Mouse (Mus musculus) CH12.LX (cell line): ENCODE data around the gene Mprip. TPM values are rescaled to one million over a fixed set of nuclear protein-coding genes. Genes with fewer than 3 reads are reported as not detected.

Source experiments
- DNase-seq: peaks from one replicate; pipeline ENCODE4 v3.0.0-alpha.2; 2013; ENCODE audit errors: extremely low read depth
- H3K27ac ChIP-seq: 2 replicates; pipeline ENCODE4 v1.5.1; 2012; ENCODE audit warnings: low read depth, mild to moderate bottlenecking, control low read depth, moderate library complexity; ENCODE audit not compliant: insufficient read depth
- H3K27me3 ChIP-seq: replicated peaks from 2 replicates; pipeline ENCODE3; 2012; ENCODE audit warnings: inconsistent platforms
- H3K36me3 ChIP-seq, 2 experiments: replicated peaks in 1 of 2; 2 replicates each; pipeline versions ENCODE3 to v1.6.1; 2012; ENCODE audit warnings: inconsistent platforms in 1 of 2, low read length in 1 of 2, mild to moderate bottlenecking in 1 of 2, mixed read lengths in 1 of 2, moderate library complexity in 1 of 2; ENCODE audit not compliant: control insufficient read depth in 1 of 2, insufficient read depth in 1 of 2
- H3K4me1 ChIP-seq, 2 experiments: 2 replicates each; pipeline ENCODE4 v1.6.1; 2012; ENCODE audit warnings: inconsistent platforms in 1 of 2, moderate library complexity in 1 of 2; ENCODE audit not compliant: insufficient read depth in 2 of 2, control insufficient read depth in 1 of 2
- H3K4me2 ChIP-seq: 2 replicates; pipeline ENCODE4 v1.6.1; 2012; ENCODE audit warnings: low read depth, mild to moderate bottlenecking, control low read depth; ENCODE audit not compliant: poor library complexity, insufficient read depth, severe bottlenecking
- H3K4me3 ChIP-seq, 3 experiments: fragments of 150-350 bp in 1 of 3; sonication (generic) in 1 of 3; replicated peaks in 1 of 3; 2 replicates each; pipeline versions ENCODE3 to v1.5.1; 2011 to 2012; ENCODE audit warnings: low read depth in 2 of 3, low read length in 2 of 3, mild to moderate bottlenecking in 2 of 3, moderate library complexity in 2 of 3, control low read depth in 1 of 3, improper control_type of control experiment in 1 of 3, inconsistent platforms in 1 of 3, mixed read lengths in 1 of 3; ENCODE audit not compliant: poor library complexity in 1 of 3
- H3K79me2 ChIP-seq: replicated peaks from 2 replicates; pipeline ENCODE4 v1.6.1; 2012; ENCODE audit warnings: mild to moderate bottlenecking, moderate library complexity; ENCODE audit not compliant: control insufficient read depth, poor library complexity, insufficient read depth, severe bottlenecking; ENCODE audit errors: extremely low read depth
- H3K9ac ChIP-seq: 2 replicates; pipeline ENCODE4 v1.6.1; 2012; ENCODE audit warnings: low read depth, mild to moderate bottlenecking, control low read depth, moderate library complexity; ENCODE audit not compliant: insufficient read depth
- H3K9me3 ChIP-seq: replicated peaks from 2 replicates; pipeline ENCODE3; 2012; ENCODE audit warnings: low read length, inconsistent platforms, mixed read lengths
- CHD1 ChIP-seq: IDR thresholded peaks from 2 replicates; pipeline ENCODE4 v1.6.1; 2012; ENCODE audit warnings: low read depth, low read length, improper control_type of control experiment, inconsistent platforms
- CHD2 ChIP-seq: IDR thresholded peaks from 2 replicates; pipeline ENCODE4 v1.6.1; 2011; ENCODE audit warnings: low read length, improper control_type of control experiment
- CTCF ChIP-seq, 2 experiments: IDR thresholded peaks in 1 of 2; conservative IDR thresholded peaks in 1 of 2; 2 replicates each; pipeline ENCODE4 v1.5.1; 2011 to 2012; ENCODE audit warnings: low read depth in 2 of 2, low read length in 2 of 2, improper control_type of control experiment in 1 of 2, inconsistent platforms in 1 of 2, mild to moderate bottlenecking in 1 of 2, moderate library complexity in 1 of 2
- JUN ChIP-seq: IDR thresholded peaks from 2 replicates; pipeline ENCODE4 v1.6.1; 2011; ENCODE audit warnings: low read depth, mild to moderate bottlenecking, low read length, improper control_type of control experiment, moderate library complexity; ENCODE audit not compliant: insufficient read depth
- JUND ChIP-seq: conservative IDR thresholded peaks from 2 replicates; pipeline ENCODE4 v1.6.1; 2011; ENCODE audit warnings: low read depth, low read length, improper control_type of control experiment
- MAZ ChIP-seq: IDR thresholded peaks from 2 replicates; pipeline ENCODE4 v1.6.1; 2012; ENCODE audit warnings: low read depth, mild to moderate bottlenecking, inconsistent platforms, low read length, improper control_type of control experiment, moderate library complexity
- MEF2A ChIP-seq: IDR thresholded peaks from 2 replicates; pipeline ENCODE4 v1.6.1; 2014; ENCODE audit warnings: low read depth, mild to moderate bottlenecking, inconsistent platforms, low read length, improper control_type of control experiment, borderline replicate concordance
- MXI1 ChIP-seq: IDR thresholded peaks from 2 replicates; pipeline ENCODE4 v1.6.1; 2011; ENCODE audit warnings: mild to moderate bottlenecking, low read depth, low read length, improper control_type of control experiment
- POLR2AphosphoS2 ChIP-seq: IDR thresholded peaks from 2 replicates; pipeline ENCODE4 v1.6.1; 2011; ENCODE audit warnings: low read depth, low read length, improper control_type of control experiment
- RAD21 ChIP-seq: IDR thresholded peaks from 2 replicates; pipeline ENCODE4 v1.6.1; 2011; ENCODE audit warnings: low read depth, mild to moderate bottlenecking, low read length, improper control_type of control experiment, moderate library complexity
- RCOR1 ChIP-seq: conservative IDR thresholded peaks from 2 replicates; pipeline ENCODE4 v1.6.1; 2012; ENCODE audit warnings: low read depth, mild to moderate bottlenecking, inconsistent platforms, low read length, improper control_type of control experiment
- SIN3A ChIP-seq: IDR thresholded peaks from 2 replicates; pipeline ENCODE4 v1.6.1; 2012; ENCODE audit warnings: low read length, improper control_type of control experiment, inconsistent platforms
- SMC3 ChIP-seq: IDR thresholded peaks from 2 replicates; pipeline ENCODE4 v1.6.1; 2011; ENCODE audit warnings: low read depth, low read length, improper control_type of control experiment
- TCF12 ChIP-seq: IDR thresholded peaks from 2 replicates; pipeline ENCODE4 v1.6.1; 2014; ENCODE audit warnings: low read depth, mild to moderate bottlenecking, inconsistent platforms, low read length, improper control_type of control experiment
- USF1 ChIP-seq: IDR thresholded peaks from 2 replicates; pipeline ENCODE4 v1.6.1; 2014; ENCODE audit warnings: low read depth, mild to moderate bottlenecking, inconsistent platforms, low read length, improper control_type of control experiment
- USF2 ChIP-seq: conservative IDR thresholded peaks from 2 replicates; pipeline ENCODE4 v1.6.1; 2011; ENCODE audit warnings: low read depth, low read length, improper control_type of control experiment
- ZNF384 ChIP-seq: IDR thresholded peaks from 2 replicates; pipeline ENCODE4 v1.6.1; 2012; ENCODE audit warnings: low read depth, low read length, improper control_type of control experiment, inconsistent platforms
- dilution Hi-C: fragments of 300-500 bp; cut with MboI; formaldehyde crosslinking; loops from 2 replicates; pipeline ENCODE4 v1.14.3; 2020; ENCODE audit warnings: low sequenced_read_pairs; ENCODE audit not compliant: extremely low pct_unique_long_range_greater_than_20kb, extremely low pct_ligation_motif_present
- in situ Hi-C: fragments of 300-500 bp; cut with MboI; formaldehyde crosslinking; loops from 3 replicates; pipeline ENCODE4 v1.14.3; 2019; ENCODE audit warnings: low sequenced_read_pairs, low pct_ligation_motif_present, low pct_unique_long_range_greater_than_20kb, mixed read lengths
- polyA plus RNA-seq: library from polyadenylated mRNA; unstranded; fragments of >175 nt; gene quantifications from 2 replicates; pipeline ENCODE4 v1.2.1, GENCODE M21; 2012; ENCODE audit warnings: low read depth; ENCODE audit not compliant: insufficient read length
- total RNA-seq, 2 experiments: library from RNA; depleted of rRNA; stranded (reverse); fragments of 300-350 nt in 1 of 2; fragments of >200 nt in 1 of 2; gene quantifications; 2 replicates each; pipeline ENCODE4 v1.2.3; 2012 to 2014

Gene Mprip
- total and polyA plus RNA-seq, 3 experiments: 50.6 to 59.5 (median 56.4) TPM

- no peak overlapping the region for H3K9ac ChIP-seq
- no peak overlapping the region for H3K27ac ChIP-seq
- no peaks in the 10 kb centered on the region for H3K27me3 ChIP-seq
- no peak overlapping the region for H3K4me2 ChIP-seq
- peaks cover 0 to 43% of the 10 kb centered on the region in 2 experiments for H3K36me3 ChIP-seq
- H3K4me3 ChIP-seq: no peak overlapping the region
- no peaks in the 10 kb centered on the region for H3K4me1 ChIP-seq
- in situ Hi-C loops (no loop called here), dilution Hi-C loops (loop anchor here (25.0 kb wide), 1 partner anchor 167 kb away; no protein-coding TSS in a partner anchor)
- TF ChIP-seq JUN: no peak
- no peak for TF ChIP-seq TCF12
- no peaks in the 10 kb centered on the region for H3K9me3 ChIP-seq
- no peaks in the 10 kb centered on the region for H3K79me2 ChIP-seq
- no peak for DNase-seq
Measured at GRCm38 (mm10) chr11:59778874-59779223, 117.7 kb downstream of the Mprip start.

GRCm38 (mm10) chr11:59779406-59779805, 118.3 kb downstream of the Mprip start:
- H3K79me2 ChIP-seq: no peaks in the 10 kb centered on the region
- TF ChIP-seq CHD2 (no peak), MXI1 (no peak), MAZ (no peak), RAD21 (no peak), RCOR1 (no peak)
- peaks cover 0 to 2% of the 10 kb centered on the region in 2 experiments; a peak in 1 of 4 replicates for H3K4me1 ChIP-seq
- H3K4me2 ChIP-seq: no peak overlapping the region
- dilution Hi-C loops (loop anchor here (25.0 kb wide), 1 partner anchor 167 kb away; no protein-coding TSS in a partner anchor), in situ Hi-C loops (no loop called here)
- no peak overlapping the region for H3K9ac ChIP-seq
- no peaks in the 10 kb centered on the region for H3K9me3 ChIP-seq
- H3K36me3 ChIP-seq: peaks cover 0 to 38% of the 10 kb centered on the region in 2 experiments
- no peak overlapping the region for H3K27ac ChIP-seq
- H3K27me3 ChIP-seq: no peaks in the 10 kb centered on the region
- no peak for DNase-seq
- H3K4me3 ChIP-seq: no peak overlapping the region

- Histone ChIP-seq H3K4me3 (no peak overlapping the region), H3K4me2 (no peak overlapping the region), H3K9ac (no peak overlapping the region), H3K36me3 (peaks cover 0 to 31% of the 10 kb centered on the region in 2 experiments), H3K9me3 (no peaks in the 10 kb centered on the region), H3K79me2 (no peaks in the 10 kb centered on the region), H3K27me3 (no peaks in the 10 kb centered on the region), H3K27ac (no peak overlapping the region), H3K4me1 (peaks cover 0 to 6% of the 10 kb centered on the region in 2 experiments; a peak in 2 of 4 replicates)
- DNase-seq: no peak
- in situ Hi-C loops: no loop called here
- dilution Hi-C loops: loop anchor here (25.0 kb wide), 1 partner anchor 168 kb away; no protein-coding TSS in a partner anchor
- TF ChIP-seq JUND (no peak), MEF2A (no peak), MAZ (no peak), USF2 (no peak), CTCF (conservative IDR thresholded peaks at IDR 0.05 in 1 of 2, IDR thresholded peaks at IDR 0.05 in 1 of 2; ENCODE audit: low read depth in 2 of 2, low read length in 2 of 2) (no peak), MXI1 (no peak), RCOR1 (no peak), SIN3A (no peak), POLR2AphosphoS2 (no peak), RAD21 (no peak), CHD1 (no peak), SMC3 (no peak), USF1 (no peak), ZNF384 (no peak)
Measured at GRCm38 (mm10) chr11:59780241-59780640, 119.1 kb downstream of the Mprip start.
